Mouse (Mus musculus) intestine, postnatal 0 days (tissue): ENCODE results near the gene Gm826. TPM values are rescaled to one million over a fixed set of nuclear protein-coding genes. Genes with fewer than 3 reads are reported as not detected.

Experiments
- ATAC-seq: fragments of 200-750 bp; cut with Nextera tagmentation; 2 replicates; pipeline ENCODE4 v1.8.0; 2017; ENCODE audit warnings: mild to moderate bottlenecking, moderate TSS enrichment, moderate library complexity
- H3K27ac ChIP-seq: fragments of 300-500 bp; sonication (generic); 2 replicates; pipeline ENCODE4 v1.5.1; 2014; ENCODE audit warnings: mild to moderate bottlenecking, low read depth, low read length, moderate library complexity
- H3K27me3 ChIP-seq: fragments of 300-500 bp; sonication (generic); replicated peaks from 2 replicates; pipeline ENCODE4 v1.6.1; 2014; ENCODE audit warnings: low read length, mixed read lengths; ENCODE audit not compliant: control insufficient read depth, insufficient read depth
- H3K36me3 ChIP-seq: fragments of 300-500 bp; sonication (generic); 2 replicates; pipeline ENCODE4 v1.6.1; 2014; ENCODE audit warnings: mild to moderate bottlenecking, moderate library complexity; ENCODE audit not compliant: control insufficient read depth, insufficient read depth
- H3K4me1 ChIP-seq: fragments of 300-500 bp; sonication (generic); replicated peaks from 2 replicates; pipeline ENCODE4 v1.6.1; 2014; ENCODE audit warnings: antibody characterized with exemption, low read length, mixed read lengths; ENCODE audit not compliant: control insufficient read depth, insufficient read depth
- H3K4me2 ChIP-seq: fragments of 300-500 bp; sonication (generic); replicated peaks from 2 replicates; pipeline ENCODE4 v1.6.1; 2014; ENCODE audit warnings: low read depth, mild to moderate bottlenecking, moderate library complexity
- H3K4me3 ChIP-seq: fragments of 300-500 bp; sonication (generic); 2 replicates; pipeline ENCODE4 v1.5.1; 2014; ENCODE audit warnings: low read depth, low read length
- H3K9ac ChIP-seq: fragments of 300-500 bp; sonication (generic); 2 replicates; pipeline ENCODE4 v1.6.1; 2014; ENCODE audit warnings: mild to moderate bottlenecking, low read depth, low read length
- H3K9me3 ChIP-seq: fragments of 300-500 bp; sonication (generic); 2 replicates; pipeline ENCODE4 v1.6.1; 2016; ENCODE audit warnings: mixed run types; ENCODE audit not compliant: control insufficient read depth
- CTCF ChIP-seq: sonication (generic); IDR thresholded peaks from 2 replicates; pipeline ENCODE4 v1.5.1; 2016; ENCODE audit warnings: low read depth, mild to moderate bottlenecking, control low read depth, antibody characterized with exemption, moderate library complexity
- WGBS: fragments of 180-500 bp; shearing (Covaris S2); extraction: QIAGEN DNeasy Blood & Tissue Kit; methylation state at CpG from one replicate; pipeline ENCODE4 v1.1.7; 2014; 5-methylcytosine and 5-hydroxymethylcytosine counted together
- polyA plus RNA-seq: library from polyadenylated mRNA; unstranded; fragments of >200 nt; fragmentation: Nextera tagmentation; extraction: Ambion mirVana; gene quantifications from 2 replicates; pipeline ENCODE4 v1.2.1, GENCODE M21; 2015

Gm826 gene
- polyA plus RNA-seq, 1 experiment from 2014 or later, result 6.2 TPM

DNA sequence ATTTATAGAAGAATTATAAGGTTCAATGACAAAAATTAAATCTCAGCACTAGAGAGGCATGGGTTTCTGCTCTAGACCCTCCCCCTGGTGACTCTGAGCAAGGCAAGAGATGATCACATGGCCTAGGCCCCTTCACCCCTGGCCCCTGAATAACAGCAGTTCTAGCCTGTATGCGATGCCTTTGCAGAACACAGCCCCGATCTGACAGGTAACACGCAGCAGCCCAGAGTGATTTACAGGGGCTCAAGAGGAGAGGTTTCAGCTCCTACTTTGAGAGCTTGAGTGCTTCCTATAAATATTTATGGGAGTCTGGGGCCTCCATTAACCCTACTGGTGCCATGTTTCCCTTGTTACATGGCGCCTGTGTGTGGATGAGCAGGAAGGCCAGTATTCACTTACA, 23.5 kb upstream of the Gm826 start:
- Histone ChIP-seq H3K4me3 (no peak overlapping the region), H3K9me3 (no peaks in the 10 kb centered on the region), H3K4me2 (no peak overlapping the region), H3K27me3 (peaks cover 48% of the 10 kb centered on the region), H3K9ac (no peak overlapping the region), H3K27ac (no peak overlapping the region), H3K4me1 (no peaks in the 10 kb centered on the region), H3K36me3 (peaks cover 4% of the 10 kb centered on the region; the same call in 1 of the 2 replicates)
- ATAC-seq, result no peak
- TF ChIP-seq CTCF, result no peak
- WGBS, result 58% methylated on average over 4 of the region's 4 CpGs

DNA sequence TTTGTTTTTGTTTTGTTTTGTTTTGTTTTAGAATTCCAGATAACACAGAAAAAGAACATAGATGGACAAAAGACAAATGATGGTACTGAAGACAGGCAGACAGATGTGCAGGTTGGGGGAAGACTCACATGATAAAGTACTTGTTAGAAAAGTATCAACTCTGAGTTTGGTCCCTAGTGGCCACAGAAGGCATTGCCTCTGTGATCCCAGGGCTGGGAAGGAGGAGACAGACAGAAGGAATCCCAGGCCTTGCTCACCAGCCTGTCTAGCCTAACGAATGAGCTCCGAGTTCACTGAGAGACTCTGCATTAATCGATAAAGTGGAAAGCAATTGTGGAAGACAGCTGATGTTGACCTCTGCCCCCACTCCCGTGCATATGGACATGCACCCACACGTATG, 22.2 kb upstream of the Gm826 start:
- H3K27me3 ChIP-seq, result peaks cover 35% of the 10 kb centered on the region
- no peak overlapping the region for H3K9ac ChIP-seq
- H3K9me3 ChIP-seq, result no peaks in the 10 kb centered on the region
- TF ChIP-seq CTCF, result peak; percentile 73
- H3K27ac ChIP-seq, result no peak overlapping the region
- H3K4me3 ChIP-seq, result no peak overlapping the region
- no peaks in the 10 kb centered on the region for H3K4me1 ChIP-seq
- WGBS, result 53% methylated on average over 5 of the region's 5 CpGs
- H3K36me3 ChIP-seq, result no peaks in the 10 kb centered on the region
- H3K4me2 ChIP-seq, result no peak overlapping the region
- ATAC-seq, result no peak

GRCm38 (mm10) chr2:160354319-160354718, 20.4 kb upstream of the Gm826 start:
- Histone ChIP-seq H3K27me3 (peaks cover 19% of the 10 kb centered on the region), H3K4me3 (no peak overlapping the region), H3K9ac (no peak overlapping the region), H3K9me3 (no peaks in the 10 kb centered on the region), H3K4me2 (no peak overlapping the region), H3K27ac (no peak overlapping the region), H3K4me1 (no peaks in the 10 kb centered on the region), H3K36me3 (no peaks in the 10 kb centered on the region)
- peak; percentile 47 for TF ChIP-seq CTCF
- ATAC-seq, result no peak
- 67% methylated on average over 2 of the region's 2 CpGs for WGBS

GRCm38 (mm10) chr2:160353581-160353980, 19.6 kb upstream of the Gm826 start:
- H3K4me1 ChIP-seq, result 0 out of 2 replicates have a peak, but pooled peaks cover 5% of the 10 kb centered on the region
- no peaks in the 10 kb centered on the region for H3K36me3 ChIP-seq
- ATAC-seq, result peak; percentile 69
- H3K4me2 ChIP-seq, result no peak overlapping the region
- H3K9ac ChIP-seq, result no peak overlapping the region
- no peak overlapping the region for H3K4me3 ChIP-seq
- WGBS, result 19% methylated on average over 2 of the region's 2 CpGs
- peak overlapping the region; percentile 62 for H3K27ac ChIP-seq
- no peaks in the 10 kb centered on the region for H3K9me3 ChIP-seq
- TF ChIP-seq CTCF, result no peak; the same call in 1 of the 2 replicates
- peaks cover 12% of the 10 kb centered on the region; the same call in 1 of the 2 replicates for H3K27me3 ChIP-seq

DNA sequence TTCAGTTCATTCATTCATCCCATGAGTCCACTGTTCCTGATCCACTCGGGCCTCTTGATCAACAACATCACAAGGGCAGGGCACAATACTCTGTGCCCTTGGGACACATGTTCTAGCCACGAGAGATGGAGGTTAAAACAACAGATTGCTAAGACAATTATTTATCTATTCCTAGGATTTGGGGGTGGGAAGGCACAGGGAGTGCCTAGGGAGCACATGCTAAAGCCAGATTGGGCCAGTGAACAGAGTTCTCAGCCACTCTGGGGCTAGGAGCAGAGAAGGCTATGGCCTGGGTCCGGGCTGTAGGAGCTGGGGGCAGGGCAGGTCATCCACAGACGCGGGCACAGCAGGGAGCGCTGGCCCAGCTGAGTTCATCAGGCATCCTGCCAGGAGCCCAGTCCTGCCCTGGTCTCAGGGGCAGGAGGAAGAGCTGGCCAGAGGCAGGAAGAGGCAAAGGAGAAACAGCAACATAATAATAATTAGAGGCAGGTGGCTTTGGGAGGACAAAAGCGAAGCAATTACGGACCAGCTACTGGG, 17.1 kb upstream of the Gm826 start:
- H3K36me3 ChIP-seq, result no peaks in the 10 kb centered on the region
- 0 out of 2 replicates have a peak, but pooled peaks cover 14% of the 10 kb centered on the region for H3K4me1 ChIP-seq
- no peak for ATAC-seq
- no peak overlapping the region for H3K9ac ChIP-seq
- WGBS, result 48% methylated on average over 8 of the region's 8 CpGs
- H3K27ac ChIP-seq, result 0 out of 2 replicates have a peak overlapping the region, but pooled peaks have one; percentile 2
- TF ChIP-seq CTCF, result no peak
- no peak overlapping the region for H3K4me3 ChIP-seq
- no peaks in the 10 kb centered on the region for H3K9me3 ChIP-seq
- no peaks in the 10 kb centered on the region for H3K27me3 ChIP-seq
- H3K4me2 ChIP-seq, result no peak overlapping the region

DNA sequence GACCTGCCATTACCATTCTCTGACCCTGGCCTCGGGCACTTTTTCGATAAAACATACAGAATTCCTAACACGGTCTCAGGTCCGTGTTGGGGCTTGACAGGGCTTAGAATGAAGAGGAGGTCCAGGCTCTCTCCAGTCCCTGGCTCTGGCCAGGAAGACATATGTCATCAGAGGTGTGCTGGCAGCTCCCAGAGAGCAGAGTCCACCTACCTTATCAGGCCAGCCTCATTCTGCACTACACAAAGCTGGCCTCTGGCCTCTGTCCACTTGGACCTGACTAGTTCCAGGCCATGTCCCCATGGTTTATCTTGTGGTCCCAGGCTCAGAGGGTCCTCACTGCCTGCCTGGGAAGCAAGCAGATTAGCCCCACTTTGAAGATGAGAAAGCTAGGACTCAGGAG, 15.6 kb upstream of the Gm826 start:
- peak overlapping the region; percentile 82 for H3K27ac ChIP-seq
- no peak overlapping the region for H3K4me2 ChIP-seq
- no peaks in the 10 kb centered on the region for H3K27me3 ChIP-seq
- H3K4me3 ChIP-seq, result no peak overlapping the region
- H3K9ac ChIP-seq, result no peak overlapping the region
- peak; percentile 87 for ATAC-seq
- H3K9me3 ChIP-seq, result no peaks in the 10 kb centered on the region
- H3K36me3 ChIP-seq, result no peaks in the 10 kb centered on the region
- 0 out of 2 replicates have a peak, but pooled peaks cover 14% of the 10 kb centered on the region for H3K4me1 ChIP-seq
- WGBS, result 23% methylated on average over 4 of the region's 4 CpGs
- TF ChIP-seq CTCF, result no peak
